Mouse (Mus musculus) heart, embryonic 13.5 days (tissue): ENCODE results near the gene Padi1. TPM values are rescaled to one million over a fixed set of nuclear protein-coding genes. Genes with fewer than 3 reads are reported as not detected.

ENCODE experiments used
- ATAC-seq: fragments of 200-750 bp; cut with Nextera tagmentation; 2 replicates; pipeline ENCODE4 v1.8.0; 2017; ENCODE audit warnings: moderate TSS enrichment; ENCODE audit not compliant: insufficient number of reproducible peaks, low FRiP score, low TSS enrichment; ENCODE audit errors: extremely low read depth
- H3K27ac ChIP-seq: fragments of 300-500 bp; sonication (generic); replicated peaks from 2 replicates; pipeline ENCODE4 v1.5.1; 2015; ENCODE audit warnings: moderate library complexity, mild to moderate bottlenecking, inconsistent platforms
- H3K27me3 ChIP-seq: fragments of 300-500 bp; sonication (generic); replicated peaks from 2 replicates; pipeline ENCODE4 v1.6.1; 2015; ENCODE audit warnings: mild to moderate bottlenecking, inconsistent platforms
- H3K36me3 ChIP-seq: fragments of 300-500 bp; sonication (generic); 2 replicates; pipeline ENCODE4 v1.6.1; 2015; ENCODE audit warnings: mild to moderate bottlenecking, inconsistent platforms
- H3K4me1 ChIP-seq: fragments of 300-500 bp; sonication (generic); 2 replicates; pipeline ENCODE4 v1.6.1; 2015; ENCODE audit warnings: inconsistent platforms
- H3K4me2 ChIP-seq: fragments of 300-500 bp; sonication (generic); 2 replicates; pipeline ENCODE4 v1.6.1; 2015; ENCODE audit warnings: inconsistent platforms, mild to moderate bottlenecking, moderate library complexity
- H3K4me3 ChIP-seq: fragments of 300-500 bp; sonication (generic); 2 replicates; pipeline ENCODE4 v1.5.1; 2015; ENCODE audit warnings: moderate library complexity, mild to moderate bottlenecking, inconsistent platforms
- H3K9ac ChIP-seq: fragments of 300-500 bp; sonication (generic); 2 replicates; pipeline ENCODE4 v1.6.1; 2015; ENCODE audit warnings: inconsistent platforms, mild to moderate bottlenecking, moderate library complexity
- H3K9me3 ChIP-seq: fragments of 300-500 bp; sonication (generic); 2 replicates; pipeline ENCODE4 v1.6.1; 2016; ENCODE audit warnings: inconsistent platforms
- WGBS: fragments of 180-500 bp; shearing (Covaris S2); methylation state at CpG from one replicate; pipeline ENCODE4 v1.1.7; 2015; ENCODE audit warnings: mixed read lengths; 5-methylcytosine and 5-hydroxymethylcytosine counted together
- polyA plus RNA-seq: library from polyadenylated mRNA; unstranded; fragments of >200 nt; fragmentation: Nextera tagmentation; extraction: Ambion mirVana; gene quantifications from 2 replicates; pipeline ENCODE4 v1.2.1, GENCODE M21; 2015

Padi1 gene
- polyA plus RNA-seq, 1 experiment from 2014 or later, result 0.12 TPM

GRCm38 (mm10) chr4:140843670-140844280 is 1.8 kb downstream of the Padi1 start:
- no peak for ATAC-seq
- Histone ChIP-seq H3K4me1 (peaks cover 10% of the 10 kb centered on the region; the same call in 1 of the 2 replicates), H3K4me3 (no peak overlapping the region), H3K27me3 (peaks cover 11% of the 10 kb centered on the region), H3K36me3 (no peaks in the 10 kb centered on the region), H3K27ac (no peak overlapping the region), H3K9ac (no peak overlapping the region), H3K4me2 (no peak overlapping the region), H3K9me3 (no peaks in the 10 kb centered on the region)
- WGBS, result 72% methylated on average over 15 of the region's 15 CpGs

- Histone ChIP-seq H3K9me3 (no peaks in the 10 kb centered on the region), H3K27me3 (peaks cover 5% of the 10 kb centered on the region), H3K9ac (no peak overlapping the region), H3K4me2 (no peak overlapping the region), H3K36me3 (no peaks in the 10 kb centered on the region), H3K4me1 (peaks cover 16% of the 10 kb centered on the region), H3K27ac (no peak overlapping the region), H3K4me3 (no peak overlapping the region)
- no peak for ATAC-seq
- WGBS, result 65% methylated on average over 1 of the region's 1 CpGs
Observed at GRCm38 (mm10) chr4:140842909-140843308, 2.7 kb downstream of the Padi1 start.

GRCm38 (mm10) chr4:140837879-140838278 is 7.7 kb downstream of the Padi1 start:
- Histone ChIP-seq H3K27me3 (peaks cover 30% of the 10 kb centered on the region), H3K9me3 (no peaks in the 10 kb centered on the region), H3K27ac (no peak overlapping the region), H3K9ac (0 out of 2 replicates have a peak overlapping the region, but pooled peaks have one; percentile 39), H3K36me3 (no peaks in the 10 kb centered on the region), H3K4me2 (peak overlapping the region; percentile 54), H3K4me3 (0 out of 2 replicates have a peak overlapping the region, but pooled peaks have one; percentile 6), H3K4me1 (peaks cover 22% of the 10 kb centered on the region)
- WGBS, result 16% methylated on average over 8 of the region's 8 CpGs
- 0 out of 2 replicates have a peak, but pooled peaks have one; percentile 48 for ATAC-seq

GRCm38 (mm10) chr4:140836208-140836866 is 9.2 kb downstream of the Padi1 start:
- no peak for ATAC-seq
- H3K4me3 ChIP-seq, result no peak overlapping the region
- 67% methylated on average over 11 of the region's 11 CpGs for WGBS
- H3K4me1 ChIP-seq, result peaks cover 22% of the 10 kb centered on the region
- H3K9me3 ChIP-seq, result no peaks in the 10 kb centered on the region
- no peaks in the 10 kb centered on the region for H3K36me3 ChIP-seq
- H3K4me2 ChIP-seq, result no peak overlapping the region
- H3K27ac ChIP-seq, result no peak overlapping the region
- no peak overlapping the region; the same call in 1 of the 2 replicates for H3K9ac ChIP-seq
- H3K27me3 ChIP-seq, result peaks cover 44% of the 10 kb centered on the region

- H3K9me3 ChIP-seq, result no peaks in the 10 kb centered on the region
- peaks cover 22% of the 10 kb centered on the region for H3K4me1 ChIP-seq
- ATAC-seq, result no peak
- WGBS, result 6% methylated on average over 9 of the region's 10 CpGs
- H3K4me2 ChIP-seq, result no peak overlapping the region
- H3K9ac ChIP-seq, result no peak overlapping the region; the same call in 1 of the 2 replicates
- peaks cover 48% of the 10 kb centered on the region for H3K27me3 ChIP-seq
- H3K4me3 ChIP-seq, result no peak overlapping the region
- no peak overlapping the region for H3K27ac ChIP-seq
- no peaks in the 10 kb centered on the region for H3K36me3 ChIP-seq
Observed at GRCm38 (mm10) chr4:140835682-140836081, 9.9 kb downstream of the Padi1 start.

- no peak overlapping the region for H3K4me2 ChIP-seq
- no peak overlapping the region for H3K4me3 ChIP-seq
- H3K27me3 ChIP-seq, result peaks cover 58% of the 10 kb centered on the region
- no peak overlapping the region for H3K9ac ChIP-seq
- H3K4me1 ChIP-seq, result peaks cover 22% of the 10 kb centered on the region
- H3K9me3 ChIP-seq, result no peaks in the 10 kb centered on the region
- H3K27ac ChIP-seq, result no peak overlapping the region
- H3K36me3 ChIP-seq, result no peaks in the 10 kb centered on the region
- WGBS, result 64% methylated on average over 6 of the region's 6 CpGs
- ATAC-seq, result no peak
Observed at GRCm38 (mm10) chr4:140834327-140834934, 11.1 kb downstream of the Padi1 start.

GRCm38 (mm10) chr4:140832821-140833220 is 12.8 kb downstream of the Padi1 start:
- H3K4me3 ChIP-seq, result no peak overlapping the region
- H3K36me3 ChIP-seq, result no peaks in the 10 kb centered on the region
- H3K4me1 ChIP-seq, result peaks cover 15% of the 10 kb centered on the region
- 58% methylated on average over 8 of the region's 8 CpGs for WGBS
- no peak overlapping the region for H3K27ac ChIP-seq
- H3K9ac ChIP-seq, result no peak overlapping the region
- no peaks in the 10 kb centered on the region for H3K9me3 ChIP-seq
- peaks cover 60% of the 10 kb centered on the region for H3K27me3 ChIP-seq
- H3K4me2 ChIP-seq, result no peak overlapping the region
- ATAC-seq, result no peak

- H3K9me3 ChIP-seq, result no peaks in the 10 kb centered on the region
- peaks cover 12% of the 10 kb centered on the region; the same call in 1 of the 2 replicates for H3K4me1 ChIP-seq
- 82% methylated on average over 4 of the region's 4 CpGs for WGBS
- ATAC-seq, result no peak
- no peak overlapping the region for H3K27ac ChIP-seq
- peaks cover 60% of the 10 kb centered on the region for H3K27me3 ChIP-seq
- no peaks in the 10 kb centered on the region for H3K36me3 ChIP-seq
- H3K4me3 ChIP-seq, result no peak overlapping the region
- H3K9ac ChIP-seq, result no peak overlapping the region
- H3K4me2 ChIP-seq, result no peak overlapping the region
Observed at GRCm38 (mm10) chr4:140831808-140832207, 13.8 kb downstream of the Padi1 start.

- Histone ChIP-seq H3K4me1 (no peaks in the 10 kb centered on the region), H3K4me3 (no peak overlapping the region), H3K4me2 (no peak overlapping the region), H3K9ac (no peak overlapping the region), H3K27ac (no peak overlapping the region), H3K36me3 (no peaks in the 10 kb centered on the region), H3K27me3 (peaks cover 24% of the 10 kb centered on the region), H3K9me3 (peaks cover 26% of the 10 kb centered on the region)
- ATAC-seq, result no peak
- 50% methylated on average over 3 of the region's 3 CpGs for WGBS
Observed at GRCm38 (mm10) chr4:140827237-140827636, 18.3 kb downstream of the Padi1 start.

- no peaks in the 10 kb centered on the region for H3K36me3 ChIP-seq
- WGBS, result 62% methylated on average over 11 of the region's 11 CpGs
Observed at GRCm38 (mm10) chr4:140825942-140826341, 19.6 kb downstream of the Padi1 start.

GRCm38 (mm10) chr4:140821988-140822387 is 23.6 kb downstream of the Padi1 start:
- Histone ChIP-seq H3K27ac (no peak overlapping the region), H3K36me3 (no peaks in the 10 kb centered on the region), H3K27me3 (no peaks in the 10 kb centered on the region), H3K4me2 (no peak overlapping the region), H3K4me3 (no peak overlapping the region), H3K9ac (no peak overlapping the region), H3K9me3 (peaks cover 27% of the 10 kb centered on the region), H3K4me1 (peaks cover under 1% of the 10 kb centered on the region; the same call in 1 of the 2 replicates)
- WGBS, result 70% methylated on average over 5 of the region's 5 CpGs
- no peak for ATAC-seq

More at GRCm38 (mm10) chr4:140825942-140826341, 19.6 kb downstream of the Padi1 start:
- no peak overlapping the region for H3K27ac ChIP-seq
- ATAC-seq, result no peak
- peaks cover 27% of the 10 kb centered on the region for H3K9me3 ChIP-seq
- H3K4me3 ChIP-seq, result no peak overlapping the region
- no peaks in the 10 kb centered on the region for H3K4me1 ChIP-seq
- H3K27me3 ChIP-seq, result peaks cover 15% of the 10 kb centered on the region; the same call in 1 of the 2 replicates
- no peak overlapping the region for H3K9ac ChIP-seq
- no peak overlapping the region for H3K4me2 ChIP-seq
